Mouse (Mus musculus): Measurements from ENCODE around the gene Gng12. TPM values are rescaled to one million over a fixed set of nuclear protein-coding genes. Genes with fewer than 3 reads are reported as not detected.

Gene Gng12
- polyA plus RNA-seq, 1 experiment from 2014 or later = 166 TPM

- Histone ChIP-seq H3K27ac (no peak overlapping the region), H3K4me3 (ENCODE audit: inconsistent target) (no peak overlapping the region), H3K36me3 (ENCODE audit: inconsistent target) (no peaks in the 10 kb centered on the region), H3K79me2 (ENCODE audit: inconsistent target) (peaks cover 100% of the 10 kb centered on the region)
- WGBS (ENCODE audit: missing documents) = 23% methylated on average over 2 of the region's 2 CpGs
Measured at GRCm38 (mm10) chr6:66928972-66929645, 32.9 kb downstream of the Gng12 start.

GRCm38 (mm10) chr6:66929694-66930093, 33.5 kb downstream of the Gng12 start:
- peaks cover 100% of the 10 kb centered on the region for H3K79me2 ChIP-seq (ENCODE audit: inconsistent target)
- WGBS (ENCODE audit: missing documents) = 2% methylated on average over 7 of the region's 7 CpGs
- H3K27ac ChIP-seq = no peak overlapping the region
- no peaks in the 10 kb centered on the region for H3K36me3 ChIP-seq (ENCODE audit: inconsistent target)
- H3K4me3 ChIP-seq (ENCODE audit: inconsistent target) = no peak overlapping the region

- Histone ChIP-seq H3K27ac (no peak overlapping the region), H3K4me3 (ENCODE audit: inconsistent target) (no peak overlapping the region), H3K79me2 (ENCODE audit: inconsistent target) (peaks cover 97% of the 10 kb centered on the region), H3K36me3 (ENCODE audit: inconsistent target) (no peaks in the 10 kb centered on the region)
- WGBS (ENCODE audit: missing documents) = 84% methylated on average over 4 of the region's 4 CpGs
Measured at GRCm38 (mm10) chr6:66932206-66932819, 36.1 kb downstream of the Gng12 start.

- Histone ChIP-seq H3K79me2 (ENCODE audit: inconsistent target) (peaks cover 87% of the 10 kb centered on the region; the same call in 1 of the 2 replicates), H3K27ac (no peak overlapping the region), H3K4me3 (ENCODE audit: inconsistent target) (no peak overlapping the region), H3K36me3 (ENCODE audit: inconsistent target) (no peaks in the 10 kb centered on the region)
- 88% methylated on average over 7 of the region's 7 CpGs for WGBS (ENCODE audit: missing documents)
Measured at GRCm38 (mm10) chr6:66940656-66941235, 44.5 kb downstream of the Gng12 start.

GRCm38 (mm10) chr6:66941792-66942191, 45.6 kb downstream of the Gng12 start:
- no peak overlapping the region for H3K4me3 ChIP-seq (ENCODE audit: inconsistent target)
- H3K79me2 ChIP-seq (ENCODE audit: inconsistent target) = peaks cover 85% of the 10 kb centered on the region; the same call in 1 of the 2 replicates
- 13% methylated on average over 6 of the region's 6 CpGs for WGBS (ENCODE audit: missing documents)
- peak overlapping the region; percentile 41 for H3K27ac ChIP-seq
- H3K36me3 ChIP-seq (ENCODE audit: inconsistent target) = no peaks in the 10 kb centered on the region

- Histone ChIP-seq H3K79me2 (ENCODE audit: inconsistent target) (peaks cover 84% of the 10 kb centered on the region; the same call in 1 of the 2 replicates), H3K27ac (no peak overlapping the region), H3K4me3 (ENCODE audit: inconsistent target) (no peak overlapping the region), H3K36me3 (ENCODE audit: inconsistent target) (no peaks in the 10 kb centered on the region)
- 60% methylated on average over 4 of the region's 4 CpGs for WGBS (ENCODE audit: missing documents)
Measured at GRCm38 (mm10) chr6:66942826-66943225, 46.6 kb downstream of the Gng12 start.

- no peaks in the 10 kb centered on the region for H3K36me3 ChIP-seq (ENCODE audit: inconsistent target)
- 86% methylated on average over 6 of the region's 6 CpGs for WGBS (ENCODE audit: missing documents)
- no peak overlapping the region for H3K27ac ChIP-seq
- H3K4me3 ChIP-seq (ENCODE audit: inconsistent target) = no peak overlapping the region
- H3K79me2 ChIP-seq (ENCODE audit: inconsistent target) = peaks cover 77% of the 10 kb centered on the region; the same call in 1 of the 2 replicates
Measured at GRCm38 (mm10) chr6:66943367-66944189, 47.4 kb downstream of the Gng12 start.

DNA sequence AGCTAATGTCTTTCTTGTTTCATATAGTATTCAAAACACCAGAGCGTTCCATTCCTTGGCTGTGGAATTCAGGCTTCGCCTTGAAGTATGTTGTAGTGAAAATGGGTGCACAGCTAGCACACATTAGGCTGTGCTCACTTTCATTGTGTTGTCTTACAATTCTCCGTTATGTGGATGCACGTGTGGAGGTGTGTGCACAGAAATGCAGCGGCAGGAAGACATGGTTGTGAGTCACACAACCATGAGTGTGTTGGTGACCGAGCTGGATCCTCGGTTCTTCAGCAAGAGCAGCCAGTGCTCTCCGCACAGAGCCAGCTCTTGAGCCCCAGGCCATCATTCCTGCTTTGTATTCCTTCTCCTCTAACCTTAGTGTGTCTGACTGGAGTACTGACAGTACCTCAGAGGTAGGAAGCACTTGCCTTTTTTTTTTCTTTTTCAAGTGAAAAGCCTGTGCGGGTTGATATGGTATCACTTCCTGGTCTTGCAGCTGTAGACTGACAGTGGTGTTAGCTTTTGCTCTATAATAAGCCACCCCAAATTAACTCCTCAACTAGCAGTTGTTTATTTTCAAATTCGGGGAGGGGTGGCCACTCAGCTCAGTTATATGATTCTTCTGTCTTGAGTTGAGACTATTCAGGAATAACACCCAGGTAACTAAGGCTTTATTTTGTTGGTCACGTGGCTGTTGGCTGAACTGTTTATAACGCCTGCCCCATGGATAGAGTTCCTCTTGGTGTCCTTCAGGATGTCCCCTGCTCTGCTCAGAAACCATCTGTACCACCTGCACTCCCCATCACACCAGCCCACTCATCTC, 48.2 kb downstream of the Gng12 start:
- peaks cover 74% of the 10 kb centered on the region; the same call in 1 of the 2 replicates for H3K79me2 ChIP-seq (ENCODE audit: inconsistent target)
- no peak overlapping the region for H3K4me3 ChIP-seq (ENCODE audit: inconsistent target)
- H3K27ac ChIP-seq = no peak overlapping the region
- 52% methylated on average over 12 of the region's 12 CpGs for WGBS (ENCODE audit: missing documents)
- no peaks in the 10 kb centered on the region for H3K36me3 ChIP-seq (ENCODE audit: inconsistent target)

DNA sequence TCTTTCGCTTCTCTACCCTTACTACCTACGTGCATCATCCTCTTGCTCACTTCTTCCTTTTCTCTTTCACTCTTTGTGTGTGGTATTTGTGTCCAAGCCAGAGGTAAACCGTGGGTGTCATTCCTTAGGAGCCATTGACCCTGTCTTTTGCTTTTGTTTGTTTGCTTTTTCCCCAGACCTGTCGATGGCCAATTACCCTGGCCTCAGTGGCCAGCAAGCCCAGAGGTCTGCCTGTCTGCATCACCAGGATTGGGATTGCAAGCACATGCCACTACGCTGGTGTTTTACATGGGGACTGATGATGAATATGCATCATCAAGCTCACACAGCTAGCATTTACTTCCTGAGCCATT, 48.8 kb downstream of the Gng12 start:
- no peak overlapping the region for H3K27ac ChIP-seq
- H3K4me3 ChIP-seq (ENCODE audit: inconsistent target) = no peak overlapping the region

DNA sequence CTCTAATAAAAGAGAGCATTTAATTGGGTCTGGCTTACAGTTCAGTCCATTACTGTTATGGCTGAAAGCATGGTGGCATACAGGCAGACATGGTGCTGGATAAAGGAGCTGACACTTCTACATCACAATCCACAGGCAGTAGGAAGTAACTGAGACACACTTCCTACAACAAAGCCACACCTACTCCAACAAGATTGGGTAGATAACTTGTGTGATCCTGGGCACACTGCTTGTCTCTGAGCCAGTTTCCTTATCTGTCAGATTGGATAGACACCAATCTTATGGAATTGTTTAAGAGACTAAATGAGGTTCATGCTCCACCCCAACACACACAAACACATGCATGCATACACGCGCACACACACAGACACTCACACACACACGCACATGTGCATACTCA, 51.9 kb downstream of the Gng12 start:
- Histone ChIP-seq H3K36me3 (ENCODE audit: inconsistent target) (no peaks in the 10 kb centered on the region), H3K27ac (no peak overlapping the region), H3K79me2 (ENCODE audit: inconsistent target) (peaks cover 44% of the 10 kb centered on the region; the same call in 1 of the 2 replicates), H3K4me3 (ENCODE audit: inconsistent target) (no peak overlapping the region)
- 97% methylated on average over 3 of the region's 3 CpGs for WGBS (ENCODE audit: missing documents)

More for the DNA sequence above, 48.8 kb downstream of the Gng12 start:
- 64% methylated on average over 5 of the region's 5 CpGs for WGBS (ENCODE audit: missing documents)
- H3K79me2 ChIP-seq (ENCODE audit: inconsistent target) = peaks cover 69% of the 10 kb centered on the region; the same call in 1 of the 2 replicates
- H3K36me3 ChIP-seq (ENCODE audit: inconsistent target) = no peaks in the 10 kb centered on the region

GRCm38 (mm10) chr6:66948848-66949247, 52.7 kb downstream of the Gng12 start:
- no peak overlapping the region for H3K4me3 ChIP-seq (ENCODE audit: inconsistent target)
- no peaks in the 10 kb centered on the region for H3K36me3 ChIP-seq (ENCODE audit: inconsistent target)
- H3K27ac ChIP-seq = no peak overlapping the region
- peaks cover 37% of the 10 kb centered on the region; the same call in 1 of the 2 replicates for H3K79me2 ChIP-seq (ENCODE audit: inconsistent target)
- WGBS (ENCODE audit: missing documents) = 68% methylated on average over 3 of the region's 3 CpGs

- Histone ChIP-seq H3K79me2 (ENCODE audit: inconsistent target) (peaks cover 17% of the 10 kb centered on the region; the same call in 1 of the 2 replicates), H3K4me3 (ENCODE audit: inconsistent target) (no peak overlapping the region), H3K27ac (peak overlapping the region; percentile 79), H3K36me3 (ENCODE audit: inconsistent target) (no peaks in the 10 kb centered on the region)
- WGBS (ENCODE audit: missing documents) = 25% methylated on average over 5 of the region's 5 CpGs
Measured at GRCm38 (mm10) chr6:66951726-66952418, 55.7 kb downstream of the Gng12 start.

- no peak overlapping the region for H3K27ac ChIP-seq
- 28% methylated on average over 11 of the region's 11 CpGs for WGBS (ENCODE audit: missing documents)
- H3K36me3 ChIP-seq (ENCODE audit: inconsistent target) = no peaks in the 10 kb centered on the region
- H3K79me2 ChIP-seq (ENCODE audit: inconsistent target) = peaks cover 10% of the 10 kb centered on the region; the same call in 1 of the 2 replicates
- no peak overlapping the region for H3K4me3 ChIP-seq (ENCODE audit: inconsistent target)
Measured at GRCm38 (mm10) chr6:66953951-66954519, 57.8 kb downstream of the Gng12 start.

All from macrophage (primary cell).